4 mouse cellular contexts compared by ENCODE assay signal in genomic region chr1:136506255-136506654, GRCm38 (mm10). TPM values are rescaled to one million over a fixed set of nuclear protein-coding genes. Genes with fewer than 3 reads are reported as not detected.
DNase-seq lines count a peak whose midpoint lies in the region; ATAC-seq and TF ChIP-seq lines count a peak whose summit lies in the region.
"Not testable (repeated sequence)": the region's sequence is repeated elsewhere in the genome, so short reads cannot be mapped to it uniquely, and the experiment has no call there.

No protein-coding gene starts in this region.

- not testable (repeated sequence) for H3K4me1 ChIP-seq in liver, adult 2 months (ENCODE audit: control insufficient read depth, insufficient read depth, low read length); liver, embryonic 13.5 days (replicated peaks); liver, embryonic 15.5 days (replicated peaks); liver, postnatal 0 days (ENCODE audit: insufficient read depth)

- not testable (repeated sequence) for H3K9me3 ChIP-seq in liver, embryonic 13.5 days (replicated peaks); liver, embryonic 15.5 days (replicated peaks); liver, postnatal 0 days (ENCODE audit: low read length)

- H3K9ac ChIP-seq in liver, adult 2 months (ENCODE audit: low read depth, low read length); liver, embryonic 13.5 days; liver, embryonic 15.5 days; liver, postnatal 0 days (replicated peaks): not testable (repeated sequence)

- not testable (repeated sequence) for TF ChIP-seq CTCF in liver, adult 2 months (IDR thresholded peaks at IDR 0.05; ENCODE audit: low read depth, low read length); liver, postnatal 0 days (IDR thresholded peaks at IDR 0.05; ENCODE audit: low read depth)

- not testable (repeated sequence) for H3K36me3 ChIP-seq in liver, adult 2 months (ENCODE audit: control insufficient read depth, insufficient read depth, low read length); liver, postnatal 0 days (replicated peaks; ENCODE audit: insufficient read depth, low read length)
- peaks cover 78% of the 10 kb centered on the region for H3K36me3 ChIP-seq in liver, embryonic 13.5 days
- peaks cover 85% of the 10 kb centered on the region for H3K36me3 ChIP-seq in liver, embryonic 15.5 days (replicated peaks)

- not testable (repeated sequence) for H3K27me3 ChIP-seq in liver, adult 2 months (ENCODE audit: control insufficient read depth, insufficient read depth, low read length); liver, embryonic 13.5 days; liver, embryonic 15.5 days; liver, postnatal 0 days (ENCODE audit: insufficient read depth, low read length)

- TF ChIP-seq EP300 in liver, postnatal 0 days (IDR thresholded peaks at IDR 0.05; ENCODE audit: low read depth): not testable (repeated sequence)

- peak; percentile 74 for ATAC-seq in liver, embryonic 13.5 days (ENCODE audit: low read depth)
- peak; percentile 63 for ATAC-seq in liver, embryonic 15.5 days (ENCODE audit: insufficient read depth)
- ATAC-seq in liver, postnatal 0 days: peak; percentile 97

- not testable (repeated sequence) for H3K4me2 ChIP-seq in liver, embryonic 13.5 days; liver, embryonic 15.5 days; liver, postnatal 0 days (ENCODE audit: low read depth, low read length)

- TF ChIP-seq POLR2A in liver, adult 2 months (IDR thresholded peaks at IDR 0.05; ENCODE audit: extremely low read depth, insufficient read depth, low read length): not testable (repeated sequence)

- WGBS in liver, adult 2 months: 27% methylated on average over 10 of the region's 10 CpGs
- 85% methylated on average over 10 of the region's 10 CpGs for whole genome bisulfite sequencing in liver, embryonic 13.5 days (ENCODE audit: insufficient replicate concordance)
- 87% methylated on average over 10 of the region's 10 CpGs for WGBS in liver, embryonic 15.5 days (ENCODE audit: insufficient replicate concordance)
- 67% methylated on average over 10 of the region's 10 CpGs for WGBS in liver, postnatal 0 days (ENCODE audit: insufficient replicate concordance)

- H3K4me3 ChIP-seq in liver, adult 2 months (ENCODE audit: insufficient read depth, low read depth, low read length); liver, embryonic 13.5 days (replicated peaks); liver, embryonic 15.5 days (replicated peaks); liver, postnatal 0 days (ENCODE audit: low read depth, low read length): not testable (repeated sequence)

- H3K79me2 ChIP-seq in liver, adult 2 months (ENCODE audit: control insufficient read depth, insufficient read depth, low read length): not testable (repeated sequence)

- DNase-seq in liver, adult 2 months (ENCODE audit: extremely low read depth, low read depth, low spot score): peak; percentile 88
- DNase-seq in liver, embryonic 13.5 days; liver, postnatal 0 days: not testable (repeated sequence)

- H3K27ac ChIP-seq in liver, adult 2 months (replicated peaks; ENCODE audit: insufficient read depth, low read depth, low read length): peak overlapping the region; percentile 36
- H3K27ac ChIP-seq in liver, embryonic 13.5 days; liver, embryonic 15.5 days (replicated peaks): not testable (repeated sequence)
- H3K27ac ChIP-seq in liver, postnatal 0 days (ENCODE audit: low read depth): peak overlapping the region; percentile 69

RNA-seq across cellular contexts. Expression of gene Kif14, which starts 40.1 kb away (rescaled TPM):
- total RNA-seq in liver, adult 2 months (2014; rRNA removed): 0.07 and 0.09 TPM in 2 replicates
- polyA plus RNA-seq in liver, adult 2 months (2012; rRNA removed): 0.02 TPM in 1 of 2 replicates, not detected in the other
- 4.8 and 6.7 TPM in 2 replicates for polyA plus RNA-seq in liver, embryonic 13.5 days (2015; fragmentation: Nextera tagmentation; extraction: Ambion mirVana)
- 6.0 and 6.4 TPM in 2 replicates for polyA plus RNA-seq in liver, embryonic 15.5 days (2015; fragmentation: Nextera tagmentation; extraction: Ambion mirVana)
- 1.9 and 2.3 TPM in 2 replicates for polyA plus RNA-seq in liver, postnatal 0 days (2015; fragmentation: Nextera tagmentation; extraction: Ambion mirVana)
